In genomic region chr6:5409676-5410075, GRCm38 (mm10) we compare ENCODE assay signal across 22 mouse cellular contexts. TPM values are rescaled to one million over a fixed set of nuclear protein-coding genes. Genes with fewer than 3 reads are reported as not detected.
"Had no signal": no experiment of that assay in that cellular context is flagged by ENCODE, and none has a peak within 500 bp of the region (broad histone marks: within the 10 kb centered on the region; RNA-seq: fewer than 3 reads in every experiment).

No protein-coding gene starts in this region.

- ATAC-seq: liver, embryonic 12.5 days had no signal

- H3K36me3 ChIP-seq: limb, embryonic 13.5 days; liver, embryonic 12.5 days; liver, embryonic 15.5 days; lung, embryonic 15.5 days had no signal

- H3K4me1 ChIP-seq: liver, embryonic 12.5 days; liver, embryonic 15.5 days; lung, embryonic 15.5 days had no signal

- DNase-seq: kidney, postnatal 25 days; layer of hippocampus, adult 9-11 months; liver; lung, adult 18-20 months; lung, postnatal 10 days; lung, postnatal 36 days; midbrain, embryonic 14.5 days; right cerebral cortex, postnatal 14 days; right cerebral cortex, postnatal 4 days; thymus, adult 2 months; thymus, postnatal 14 days; thymus, postnatal 4 days had no signal

- H3K9me3 ChIP-seq: limb, embryonic 10.5 days; limb, embryonic 13.5 days; liver, embryonic 12.5 days; liver, embryonic 15.5 days; lung, embryonic 15.5 days had no signal

- H3K27ac ChIP-seq: kidney, postnatal 0 days; limb, embryonic 10.5 days; liver, embryonic 12.5 days; liver, embryonic 15.5 days; lung, embryonic 15.5 days; stomach, postnatal 0 days had no signal

- H3K27me3 ChIP-seq: limb, embryonic 13.5 days; liver, embryonic 12.5 days; liver, embryonic 15.5 days; lung, embryonic 15.5 days had no signal

- H3K4me3 ChIP-seq: layer of hippocampus, adult 2 months; limb, embryonic 10.5 days; limb, embryonic 13.5 days; liver, embryonic 12.5 days; liver, embryonic 15.5 days; lung, embryonic 15.5 days had no signal

- H3K4me2 ChIP-seq: limb, embryonic 13.5 days; liver, embryonic 12.5 days; liver, embryonic 15.5 days; lung, embryonic 15.5 days; midbrain, embryonic 11.5 days had no signal

- H3K9ac ChIP-seq: limb, embryonic 13.5 days; liver, embryonic 12.5 days; liver, embryonic 15.5 days; lung, embryonic 15.5 days had no signal

RNA-seq across cellular contexts. Expression of gene Asb4, which starts 26.5 kb away (rescaled TPM):
- total RNA-seq: megakaryocyte-erythroid progenitor cell, adult 5-6 weeks had no signal
